Mouse (Mus musculus) stomach, embryonic 14.5 days (tissue): ENCODE measurements around the gene Adcyap1r1. TPM values are rescaled to one million over a fixed set of nuclear protein-coding genes. Genes with fewer than 3 reads are reported as not detected.
A peak's percentile ranks its signal among the peaks of the same experiment; 100 is the strongest.

Source experiments
- ATAC-seq: fragments of 200-750 bp; cut with Nextera tagmentation; 2 replicates; pipeline ENCODE4 v1.8.0; 2017; ENCODE audit warnings: low read depth, moderate TSS enrichment; ENCODE audit not compliant: insufficient number of reproducible peaks, insufficient read depth, low FRiP score
- H3K27ac ChIP-seq: fragments of 300-500 bp; sonication (generic); 2 replicates; pipeline ENCODE4 v1.5.1; 2014; ENCODE audit warnings: mild to moderate bottlenecking, low read length, moderate library complexity, mixed read lengths
- H3K27me3 ChIP-seq: fragments of 300-500 bp; sonication (generic); 2 replicates; pipeline ENCODE4 v1.6.1; 2014; ENCODE audit warnings: low read length, control low read depth, mixed read lengths; ENCODE audit not compliant: control insufficient read depth, insufficient read depth
- H3K36me3 ChIP-seq: fragments of 300-500 bp; sonication (generic); 2 replicates; pipeline ENCODE4 v1.6.1; 2014; ENCODE audit warnings: mild to moderate bottlenecking, control low read depth, low read length, moderate library complexity, mixed read lengths; ENCODE audit not compliant: control insufficient read depth, insufficient read depth
- H3K4me1 ChIP-seq: fragments of 300-500 bp; sonication (generic); 2 replicates; pipeline ENCODE4 v1.6.1; 2014; ENCODE audit warnings: low read length, control low read depth, mixed read lengths; ENCODE audit not compliant: control insufficient read depth, insufficient read depth
- H3K4me2 ChIP-seq: fragments of 300-500 bp; sonication (generic); replicated peaks from 2 replicates; pipeline ENCODE4 v1.6.1; 2014; ENCODE audit warnings: low read depth, low read length, control low read depth
- H3K4me3 ChIP-seq: fragments of 300-500 bp; sonication (generic); 2 replicates; pipeline ENCODE4 v1.5.1; 2014; ENCODE audit warnings: low read depth, low read length, control low read depth
- H3K9ac ChIP-seq: fragments of 300-500 bp; sonication (generic); replicated peaks from 2 replicates; pipeline ENCODE4 v1.6.1; 2014; ENCODE audit warnings: low read depth, mild to moderate bottlenecking, control low read depth, low read length, moderate library complexity, mixed read lengths
- H3K9me3 ChIP-seq: fragments of 300-500 bp; sonication (generic); 2 replicates; pipeline ENCODE4 v1.6.1; 2016; ENCODE audit warnings: low read depth, low read length, control low read depth; ENCODE audit not compliant: control insufficient read depth
- whole genome bisulfite sequencing: fragments of 180-500 bp; shearing (Covaris S2); extraction: QIAGEN DNeasy Blood & Tissue Kit; methylation state at CpG from one replicate; pipeline ENCODE4 v1.1.7; 2014; 5-methylcytosine and 5-hydroxymethylcytosine counted together
- polyA plus RNA-seq: library from polyadenylated mRNA; unstranded; fragments of >200 nt; fragmentation: Nextera tagmentation; extraction: Ambion mirVana; gene quantifications from 2 replicates; pipeline ENCODE4 v1.2.1, GENCODE M21; 2014

The Adcyap1r1 gene
- polyA plus RNA-seq, 1 experiment from 2014 or later: 13.8 TPM

- Histone ChIP-seq H3K9ac (no peak overlapping the region), H3K27ac (no peak overlapping the region), H3K4me1 (peaks cover 10% of the 10 kb centered on the region; the same call in 1 of the 2 replicates), H3K4me3 (no peak overlapping the region), H3K4me2 (no peak overlapping the region), H3K9me3 (no peaks in the 10 kb centered on the region), H3K36me3 (no peaks in the 10 kb centered on the region), H3K27me3 (no peaks in the 10 kb centered on the region)
- WGBS: 81% methylated on average over 2 of the region's 2 CpGs
- ATAC-seq: no peak
These were observed 12.9 kb upstream of the Adcyap1r1 start for GRCm38 (mm10) chr6:55438837-55439236.

- H3K27ac ChIP-seq: no peak overlapping the region
- no peaks in the 10 kb centered on the region for H3K9me3 ChIP-seq
- peak; percentile 73; the same call in 1 of the 2 replicates for ATAC-seq
- H3K4me1 ChIP-seq: peaks cover 6% of the 10 kb centered on the region; the same call in 1 of the 2 replicates
- H3K4me3 ChIP-seq: no peak overlapping the region
- no peak overlapping the region for H3K4me2 ChIP-seq
- 27% methylated on average over 2 of the region's 2 CpGs for WGBS
- no peak overlapping the region for H3K9ac ChIP-seq
- H3K36me3 ChIP-seq: no peaks in the 10 kb centered on the region
- no peaks in the 10 kb centered on the region for H3K27me3 ChIP-seq
These were observed 7.7 kb upstream of the Adcyap1r1 start for GRCm38 (mm10) chr6:55443927-55444688.

GRCm38 (mm10) chr6:55444721-55445120 is 7.1 kb upstream of the Adcyap1r1 start:
- no peak overlapping the region for H3K27ac ChIP-seq

GRCm38 (mm10) chr6:55448199-55448598 is 3.6 kb upstream of the Adcyap1r1 start:
- Histone ChIP-seq H3K36me3 (no peaks in the 10 kb centered on the region), H3K4me1 (peaks cover 10% of the 10 kb centered on the region; the same call in 1 of the 2 replicates), H3K4me2 (no peak overlapping the region), H3K27ac (no peak overlapping the region), H3K9ac (no peak overlapping the region), H3K4me3 (no peak overlapping the region), H3K9me3 (no peaks in the 10 kb centered on the region), H3K27me3 (peaks cover 14% of the 10 kb centered on the region; the same call in 1 of the 2 replicates)
- ATAC-seq: no peak
- 69% methylated on average over 9 of the region's 9 CpGs for WGBS

More at GRCm38 (mm10) chr6:55444721-55445120, 7.1 kb upstream of the Adcyap1r1 start:
- no peaks in the 10 kb centered on the region for H3K36me3 ChIP-seq
- WGBS: 51% methylated on average over 4 of the region's 4 CpGs
- H3K9me3 ChIP-seq: no peaks in the 10 kb centered on the region
- H3K4me2 ChIP-seq: no peak overlapping the region
- H3K4me1 ChIP-seq: peaks cover 6% of the 10 kb centered on the region; the same call in 1 of the 2 replicates
- ATAC-seq: no peak
- H3K27me3 ChIP-seq: no peaks in the 10 kb centered on the region
- H3K4me3 ChIP-seq: no peak overlapping the region
- H3K9ac ChIP-seq: no peak overlapping the region

GRCm38 (mm10) chr6:55448976-55449678 is 2.7 kb upstream of the Adcyap1r1 start:
- no peak for ATAC-seq
- 74% methylated on average over 8 of the region's 8 CpGs for WGBS

GRCm38 (mm10) chr6:55452381-55452780 is 603 bp downstream of the Adcyap1r1 start:
- Histone ChIP-seq H3K9ac (peak overlapping the region; percentile 57; the same call in 1 of the 2 replicates), H3K36me3 (no peaks in the 10 kb centered on the region), H3K9me3 (no peaks in the 10 kb centered on the region), H3K27ac (peak overlapping the region; percentile 44; the same call in 1 of the 2 replicates), H3K4me2 (peak overlapping the region; percentile 88), H3K27me3 (peaks cover 17% of the 10 kb centered on the region; the same call in 1 of the 2 replicates), H3K4me1 (0 out of 2 replicates have a peak, but pooled peaks cover 3% of the 10 kb centered on the region), H3K4me3 (peak overlapping the region; percentile 56)
- WGBS: under 1% methylated on average over 24 of the region's 24 CpGs
- ATAC-seq: no peak

More at GRCm38 (mm10) chr6:55448976-55449678, 2.7 kb upstream of the Adcyap1r1 start:
- Histone ChIP-seq H3K9ac (no peak overlapping the region), H3K27me3 (peaks cover 17% of the 10 kb centered on the region; the same call in 1 of the 2 replicates), H3K4me3 (no peak overlapping the region), H3K27ac (no peak overlapping the region), H3K4me2 (no peak overlapping the region), H3K9me3 (no peaks in the 10 kb centered on the region), H3K4me1 (0 out of 2 replicates have a peak, but pooled peaks cover 6% of the 10 kb centered on the region), H3K36me3 (no peaks in the 10 kb centered on the region)

- WGBS: 39% methylated on average over 1 of the region's 1 CpGs
- H3K27me3 ChIP-seq: peaks cover 17% of the 10 kb centered on the region; the same call in 1 of the 2 replicates
- no peak for ATAC-seq
- H3K9ac ChIP-seq: no peak overlapping the region
- no peaks in the 10 kb centered on the region for H3K36me3 ChIP-seq
- peak overlapping the region; percentile 56; the same call in 1 of the 2 replicates for H3K4me3 ChIP-seq
- H3K4me2 ChIP-seq: peak overlapping the region; percentile 88
- 0 out of 2 replicates have a peak, but pooled peaks cover 3% of the 10 kb centered on the region for H3K4me1 ChIP-seq
- no peak overlapping the region for H3K27ac ChIP-seq
- H3K9me3 ChIP-seq: no peaks in the 10 kb centered on the region
These were observed 1.8 kb downstream of the Adcyap1r1 start for GRCm38 (mm10) chr6:55453548-55453947.

GRCm38 (mm10) chr6:55455641-55456040 is 3.9 kb downstream of the Adcyap1r1 start:
- WGBS: 74% methylated on average over 5 of the region's 5 CpGs
- peaks cover 12% of the 10 kb centered on the region; the same call in 1 of the 2 replicates for H3K27me3 ChIP-seq
- no peaks in the 10 kb centered on the region for H3K36me3 ChIP-seq
- H3K27ac ChIP-seq: no peak overlapping the region
- H3K9me3 ChIP-seq: no peaks in the 10 kb centered on the region
- no peak overlapping the region for H3K9ac ChIP-seq
- no peak overlapping the region for H3K4me3 ChIP-seq
- no peak overlapping the region for H3K4me2 ChIP-seq
- H3K4me1 ChIP-seq: 0 out of 2 replicates have a peak, but pooled peaks cover 3% of the 10 kb centered on the region
- ATAC-seq: no peak
